Mouse (Mus musculus): ENCODE data around the gene Tex264.

GRCm38 (mm10) chr9:106657592-106657991, 28.1 kb downstream of the Tex264 start:
- TF ChIP-seq FLI1 (IDR thresholded peaks at IDR 0.05; ENCODE audit: low read length) (no peak), GATA1 (IDR thresholded peaks at IDR 0.05; ENCODE audit: borderline replicate concordance, low read length) (no peak)

Measured in megakaryocyte, embryonic 14.5 days (primary cell).